Mouse (Mus musculus): ENCODE measurements around the gene Cwc25.

DNA sequence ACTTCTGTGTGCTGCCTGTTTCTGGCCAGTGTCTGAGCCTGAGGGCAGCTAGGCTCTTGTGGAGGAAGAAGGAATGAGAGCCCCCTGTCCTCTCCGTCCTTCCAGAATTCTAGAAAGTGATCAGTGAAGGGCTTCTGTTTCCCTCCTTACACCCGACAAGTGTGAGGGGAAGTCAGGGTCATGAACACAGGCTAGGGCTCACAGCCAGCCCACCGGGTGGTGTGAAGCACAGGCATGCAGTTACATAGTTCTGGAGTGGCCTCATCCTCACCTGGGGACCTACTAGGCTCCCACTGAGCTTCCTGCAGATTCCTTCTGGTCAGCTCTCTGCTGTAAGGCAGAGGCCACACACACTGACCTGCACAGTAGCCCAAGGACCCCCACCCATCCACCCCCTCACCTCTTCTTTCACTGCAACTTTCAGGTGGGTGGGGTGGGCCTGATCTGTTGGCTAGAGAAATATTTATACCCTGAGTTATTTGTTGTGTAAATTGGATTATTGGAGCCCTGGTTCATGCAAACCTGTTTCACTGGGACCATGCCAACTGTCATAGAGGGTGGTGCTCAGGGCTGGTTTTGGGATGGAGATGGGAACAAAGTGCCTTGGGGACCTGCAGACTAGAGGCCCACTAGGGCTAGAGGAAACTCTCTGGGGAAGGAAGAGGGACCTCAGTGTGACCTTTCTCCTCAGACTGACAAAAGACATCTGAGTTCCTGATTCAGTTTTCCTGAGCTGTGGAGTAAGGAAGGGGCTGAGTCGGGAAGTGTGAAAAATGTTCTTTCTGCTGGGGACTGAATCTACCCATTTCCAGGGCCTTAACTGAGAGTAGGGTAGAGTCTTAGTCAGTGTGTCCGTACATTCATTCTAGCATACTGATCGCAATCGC is 43.1 kb upstream of the Cwc25 start:
- TF ChIP-seq GATA1 (IDR thresholded peaks at IDR 0.05; ENCODE audit: borderline replicate concordance, low read length) (no peak), FLI1 (IDR thresholded peaks at IDR 0.05; ENCODE audit: low read length) (no peak)

Data from megakaryocyte, embryonic 14.5 days (primary cell).